Mouse (Mus musculus): ENCODE data around the gene Atp6v1c2. TPM values are rescaled to one million over a fixed set of nuclear protein-coding genes. Genes with fewer than 3 reads are reported as not detected.

Gene Atp6v1c2
- polyA plus RNA-seq, 1 experiment from 2014 or later = 6.1 TPM

- Histone ChIP-seq H3K27ac (ENCODE audit: low read length) (no peak overlapping the region), H3K9me3 (ENCODE audit: control insufficient read depth, low read length) (no peaks in the 10 kb centered on the region), H3K9ac (ENCODE audit: low read length) (no peak overlapping the region), H3K4me1 (replicated peaks; ENCODE audit: control insufficient read depth, insufficient read depth, low read length) (no peaks in the 10 kb centered on the region), H3K36me3 (ENCODE audit: control insufficient read depth, insufficient read depth, low read length) (no peaks in the 10 kb centered on the region), H3K4me2 (ENCODE audit: low read depth, low read length) (no peak overlapping the region), H3K4me3 (ENCODE audit: low read length) (no peak overlapping the region), H3K27me3 (ENCODE audit: control insufficient read depth, insufficient read depth, low read depth, low read length) (no peaks in the 10 kb centered on the region)
- 40% methylated on average over 4 of the region's 4 CpGs for WGBS
- ATAC-seq (ENCODE audit: low read depth) = peak; percentile 26; the same call in 1 of the 2 replicates
These were observed 20.9 kb downstream of the Atp6v1c2 start for GRCm38 (mm10) chr12:17308246-17308645.

- Histone ChIP-seq H3K9ac (ENCODE audit: low read length) (no peak overlapping the region), H3K27me3 (ENCODE audit: control insufficient read depth, insufficient read depth, low read depth, low read length) (no peaks in the 10 kb centered on the region), H3K4me3 (ENCODE audit: low read length) (no peak overlapping the region), H3K4me1 (replicated peaks; ENCODE audit: control insufficient read depth, insufficient read depth, low read length) (no peaks in the 10 kb centered on the region), H3K9me3 (ENCODE audit: control insufficient read depth, low read length) (no peaks in the 10 kb centered on the region), H3K36me3 (ENCODE audit: control insufficient read depth, insufficient read depth, low read length) (no peaks in the 10 kb centered on the region), H3K27ac (ENCODE audit: low read length) (no peak overlapping the region), H3K4me2 (ENCODE audit: low read depth, low read length) (no peak overlapping the region)
- WGBS = 76% methylated on average over 7 of the region's 7 CpGs
- no peak for ATAC-seq (ENCODE audit: low read depth)
These were observed 23.7 kb downstream of the Atp6v1c2 start for GRCm38 (mm10) chr12:17305445-17305844.

- no peak overlapping the region for H3K9ac ChIP-seq (ENCODE audit: low read length)
- no peaks in the 10 kb centered on the region for H3K4me1 ChIP-seq (replicated peaks; ENCODE audit: control insufficient read depth, insufficient read depth, low read length)
- no peaks in the 10 kb centered on the region for H3K36me3 ChIP-seq (ENCODE audit: control insufficient read depth, insufficient read depth, low read length)
- WGBS = 89% methylated on average over 1 of the region's 1 CpGs
- H3K4me3 ChIP-seq (ENCODE audit: low read length) = no peak overlapping the region
- ATAC-seq (ENCODE audit: low read depth) = no peak
- no peak overlapping the region for H3K4me2 ChIP-seq (ENCODE audit: low read depth, low read length)
- H3K27me3 ChIP-seq (ENCODE audit: control insufficient read depth, insufficient read depth, low read depth, low read length) = no peaks in the 10 kb centered on the region
- no peak overlapping the region for H3K27ac ChIP-seq (ENCODE audit: low read length)
- no peaks in the 10 kb centered on the region for H3K9me3 ChIP-seq (ENCODE audit: control insufficient read depth, low read length)
These were observed 29.3 kb downstream of the Atp6v1c2 start for GRCm38 (mm10) chr12:17299902-17300301.

- Histone ChIP-seq H3K4me2 (ENCODE audit: low read depth, low read length) (no peak overlapping the region), H3K27ac (ENCODE audit: low read length) (no peak overlapping the region), H3K4me3 (ENCODE audit: low read length) (no peak overlapping the region), H3K27me3 (ENCODE audit: control insufficient read depth, insufficient read depth, low read depth, low read length) (no peaks in the 10 kb centered on the region), H3K36me3 (ENCODE audit: control insufficient read depth, insufficient read depth, low read length) (no peaks in the 10 kb centered on the region), H3K9ac (ENCODE audit: low read length) (no peak overlapping the region), H3K4me1 (replicated peaks; ENCODE audit: control insufficient read depth, insufficient read depth, low read length) (no peaks in the 10 kb centered on the region), H3K9me3 (ENCODE audit: control insufficient read depth, low read length) (no peaks in the 10 kb centered on the region)
- ATAC-seq (ENCODE audit: low read depth) = no peak
- 66% methylated on average over 2 of the region's 2 CpGs for WGBS
These were observed 32.3 kb downstream of the Atp6v1c2 start for GRCm38 (mm10) chr12:17296899-17297298.

- Histone ChIP-seq H3K9me3 (ENCODE audit: control insufficient read depth, low read length) (no peaks in the 10 kb centered on the region), H3K4me3 (ENCODE audit: low read length) (no peak overlapping the region), H3K36me3 (ENCODE audit: control insufficient read depth, insufficient read depth, low read length) (no peaks in the 10 kb centered on the region), H3K4me2 (ENCODE audit: low read depth, low read length) (no peak overlapping the region), H3K9ac (ENCODE audit: low read length) (no peak overlapping the region), H3K27ac (ENCODE audit: low read length) (peak overlapping the region; percentile 60), H3K4me1 (replicated peaks; ENCODE audit: control insufficient read depth, insufficient read depth, low read length) (peaks cover 17% of the 10 kb centered on the region; the same call in 1 of the 2 replicates), H3K27me3 (ENCODE audit: control insufficient read depth, insufficient read depth, low read depth, low read length) (no peaks in the 10 kb centered on the region)
- WGBS = 44% methylated on average over 4 of the region's 4 CpGs
- ATAC-seq (ENCODE audit: low read depth) = peak; percentile 93
These were observed 38.6 kb downstream of the Atp6v1c2 start for GRCm38 (mm10) chr12:17290569-17290968.

- Histone ChIP-seq H3K4me1 (replicated peaks; ENCODE audit: control insufficient read depth, insufficient read depth, low read length) (peaks cover 17% of the 10 kb centered on the region; the same call in 1 of the 2 replicates), H3K4me2 (ENCODE audit: low read depth, low read length) (no peak overlapping the region), H3K27me3 (ENCODE audit: control insufficient read depth, insufficient read depth, low read depth, low read length) (no peaks in the 10 kb centered on the region), H3K27ac (ENCODE audit: low read length) (peak overlapping the region; percentile 60), H3K9me3 (ENCODE audit: control insufficient read depth, low read length) (no peaks in the 10 kb centered on the region), H3K4me3 (ENCODE audit: low read length) (no peak overlapping the region), H3K36me3 (ENCODE audit: control insufficient read depth, insufficient read depth, low read length) (peaks cover 4% of the 10 kb centered on the region), H3K9ac (ENCODE audit: low read length) (no peak overlapping the region)
- 23% methylated on average over 2 of the region's 2 CpGs for WGBS
- peak; percentile 30; the same call in 1 of the 2 replicates for ATAC-seq (ENCODE audit: low read depth)
These were observed 39.2 kb downstream of the Atp6v1c2 start for GRCm38 (mm10) chr12:17289913-17290312.

GRCm38 (mm10) chr12:17289060-17289459, 40.1 kb downstream of the Atp6v1c2 start:
- 53% methylated on average over 2 of the region's 2 CpGs for WGBS

GRCm38 (mm10) chr12:17288496-17288895, 40.7 kb downstream of the Atp6v1c2 start:
- WGBS = 70% methylated on average over 4 of the region's 4 CpGs

More at GRCm38 (mm10) chr12:17289060-17289459, 40.1 kb downstream of the Atp6v1c2 start:
- Histone ChIP-seq H3K27ac (ENCODE audit: low read length) (peak overlapping the region; percentile 59), H3K9me3 (ENCODE audit: control insufficient read depth, low read length) (no peaks in the 10 kb centered on the region), H3K9ac (ENCODE audit: low read length) (no peak overlapping the region), H3K4me3 (ENCODE audit: low read length) (no peak overlapping the region), H3K4me1 (replicated peaks; ENCODE audit: control insufficient read depth, insufficient read depth, low read length) (peaks cover 17% of the 10 kb centered on the region; the same call in 1 of the 2 replicates), H3K27me3 (ENCODE audit: control insufficient read depth, insufficient read depth, low read depth, low read length) (no peaks in the 10 kb centered on the region), H3K36me3 (ENCODE audit: control insufficient read depth, insufficient read depth, low read length) (peaks cover 7% of the 10 kb centered on the region), H3K4me2 (ENCODE audit: low read depth, low read length) (no peak overlapping the region)
- ATAC-seq (ENCODE audit: low read depth) = no peak

GRCm38 (mm10) chr12:17273841-17274240, 55.3 kb downstream of the Atp6v1c2 start:
- Histone ChIP-seq H3K4me1 (replicated peaks; ENCODE audit: control insufficient read depth, insufficient read depth, low read length) (peaks cover 9% of the 10 kb centered on the region), H3K9me3 (ENCODE audit: control insufficient read depth, low read length) (no peaks in the 10 kb centered on the region), H3K4me2 (ENCODE audit: low read depth, low read length) (no peak overlapping the region), H3K4me3 (ENCODE audit: low read length) (no peak overlapping the region), H3K27me3 (ENCODE audit: control insufficient read depth, insufficient read depth, low read depth, low read length) (no peaks in the 10 kb centered on the region), H3K9ac (ENCODE audit: low read length) (no peak overlapping the region), H3K27ac (ENCODE audit: low read length) (no peak overlapping the region), H3K36me3 (ENCODE audit: control insufficient read depth, insufficient read depth, low read length) (peaks cover 60% of the 10 kb centered on the region)
- no peak for ATAC-seq (ENCODE audit: low read depth)
- 88% methylated on average over 7 of the region's 7 CpGs for WGBS

More at GRCm38 (mm10) chr12:17288496-17288895, 40.7 kb downstream of the Atp6v1c2 start:
- no peak overlapping the region for H3K9ac ChIP-seq (ENCODE audit: low read length)
- H3K36me3 ChIP-seq (ENCODE audit: control insufficient read depth, insufficient read depth, low read length) = peaks cover 12% of the 10 kb centered on the region
- H3K27me3 ChIP-seq (ENCODE audit: control insufficient read depth, insufficient read depth, low read depth, low read length) = no peaks in the 10 kb centered on the region
- no peak overlapping the region for H3K27ac ChIP-seq (ENCODE audit: low read length)
- ATAC-seq (ENCODE audit: low read depth) = no peak
- no peak overlapping the region for H3K4me3 ChIP-seq (ENCODE audit: low read length)
- no peak overlapping the region for H3K4me2 ChIP-seq (ENCODE audit: low read depth, low read length)
- H3K9me3 ChIP-seq (ENCODE audit: control insufficient read depth, low read length) = no peaks in the 10 kb centered on the region
- H3K4me1 ChIP-seq (replicated peaks; ENCODE audit: control insufficient read depth, insufficient read depth, low read length) = peaks cover 17% of the 10 kb centered on the region; the same call in 1 of the 2 replicates

GRCm38 (mm10) chr12:17271272-17271671, 57.9 kb downstream of the Atp6v1c2 start:
- Histone ChIP-seq H3K27ac (ENCODE audit: low read length) (no peak overlapping the region), H3K27me3 (ENCODE audit: control insufficient read depth, insufficient read depth, low read depth, low read length) (no peaks in the 10 kb centered on the region), H3K4me3 (ENCODE audit: low read length) (no peak overlapping the region), H3K9ac (ENCODE audit: low read length) (no peak overlapping the region), H3K9me3 (ENCODE audit: control insufficient read depth, low read length) (no peaks in the 10 kb centered on the region), H3K4me1 (replicated peaks; ENCODE audit: control insufficient read depth, insufficient read depth, low read length) (peaks cover 23% of the 10 kb centered on the region), H3K36me3 (ENCODE audit: control insufficient read depth, insufficient read depth, low read length) (peaks cover 34% of the 10 kb centered on the region), H3K4me2 (ENCODE audit: low read depth, low read length) (no peak overlapping the region)
- 71% methylated on average over 1 of the region's 1 CpGs for WGBS
- ATAC-seq (ENCODE audit: low read depth) = no peak
